Mouse (Mus musculus) heart, adult 9 months (tissue): ENCODE measurements at regions not wholly inside any gene's neighbourhood (a gene's known extent, or its start where the extent isn't known, plus 50 kb on each side); places are given as distances from the start of the nearest gene placed in this dataset.

Experiments
- DNase-seq, 2 experiments: peaks; one replicate each; pipeline ENCODE4 v3.0.0; 2022; ENCODE audit warnings: low spot score in 2 of 2

DNA sequence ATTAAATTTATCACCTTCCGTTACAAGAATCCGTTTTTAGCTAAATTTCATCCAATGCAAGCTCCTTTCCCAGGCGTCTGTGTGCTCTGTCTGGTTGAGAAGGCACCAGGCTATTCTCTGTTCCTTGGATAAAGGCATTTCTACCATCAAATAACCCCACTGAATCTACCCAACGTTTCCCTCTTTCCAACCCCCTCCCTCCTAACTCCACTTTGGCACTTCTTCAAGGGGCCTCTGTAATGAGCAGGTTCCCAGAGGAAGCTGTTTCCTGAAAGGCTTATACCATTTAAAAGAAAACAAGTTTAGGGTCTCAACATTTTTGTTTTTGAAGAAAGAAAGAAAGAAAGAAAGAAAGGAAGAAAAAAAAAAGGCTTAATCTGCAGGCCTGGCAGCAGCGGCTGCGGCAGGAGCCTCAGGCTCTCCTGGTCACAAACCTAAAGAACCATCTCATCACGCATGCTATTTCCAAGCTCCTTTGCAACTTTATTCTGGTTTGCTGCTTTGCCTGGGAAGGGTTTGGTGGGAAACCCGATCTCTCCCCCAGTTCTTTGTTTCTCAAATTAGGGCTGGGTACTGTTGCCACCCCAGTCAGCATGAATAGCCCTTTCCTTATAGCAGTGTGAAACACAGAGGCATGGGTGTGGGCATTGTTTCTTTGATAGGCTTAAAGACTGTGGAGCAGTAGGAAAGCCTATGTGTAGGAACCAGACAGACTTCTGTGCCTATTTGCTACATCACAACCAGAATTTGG is 160.5 kb upstream of the Tnc start:
- no peak for DNase-seq

DNA sequence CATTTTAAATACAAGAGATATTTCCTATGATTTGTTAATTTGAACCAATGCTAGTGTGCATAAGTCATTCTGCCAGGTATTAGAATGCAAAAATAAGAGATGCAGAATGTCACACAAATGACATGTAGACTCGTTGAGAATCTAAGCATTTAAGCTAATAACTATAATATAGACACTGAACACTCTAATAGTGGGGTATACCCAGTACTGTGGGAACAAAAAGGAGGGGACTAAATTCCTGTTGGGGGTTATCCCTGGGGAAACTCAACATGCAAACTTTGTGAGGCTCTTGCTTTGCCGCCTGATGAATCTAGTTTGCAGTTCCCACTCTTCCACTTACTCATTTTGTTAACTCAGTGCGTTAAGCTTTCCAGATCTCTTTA is 154.0 kb upstream of the Tnc start:
- DNase-seq = no peak

- DNase-seq = peak; percentile 2 to 3
Measured at GRCm38 (mm10) chr4:64200151-64200807, 153.5 kb upstream of the Tnc start.

- DNase-seq = no peak
Measured at GRCm38 (mm10) chr4:64184986-64185385, 138.2 kb upstream of the Tnc start.

GRCm38 (mm10) chr4:64175938-64176337 is 129.1 kb upstream of the Tnc start:
- DNase-seq = no peak

- no peak for DNase-seq
Measured at GRCm38 (mm10) chr4:64171476-64171875, 124.7 kb upstream of the Tnc start.

- DNase-seq = no peak
Measured at GRCm38 (mm10) chr4:64148989-64149463, 102.2 kb upstream of the Tnc start.

GRCm38 (mm10) chr4:64145924-64146323 is 99.1 kb upstream of the Tnc start:
- DNase-seq = no peak

DNA sequence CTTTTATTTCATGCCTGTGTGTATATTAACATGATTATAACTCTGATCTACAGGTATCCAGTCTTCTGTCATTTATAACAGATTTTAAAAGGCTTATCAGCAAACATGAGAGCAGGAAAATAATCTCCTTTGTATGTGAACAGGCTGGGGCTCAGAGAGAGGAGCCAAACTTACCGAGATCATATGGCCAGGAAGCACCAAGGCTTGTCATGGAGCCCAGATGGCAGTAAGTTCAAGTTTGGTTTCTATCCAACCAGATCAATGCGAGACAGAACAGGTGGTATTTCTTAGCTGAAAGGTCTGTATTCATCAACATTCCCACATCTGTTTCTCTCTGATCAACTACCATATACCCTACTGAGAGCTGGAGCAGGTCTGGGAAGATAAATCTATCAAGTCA is 96.1 kb upstream of the Tnc start:
- DNase-seq = no peak

GRCm38 (mm10) chr4:64142356-64142787 is 95.6 kb upstream of the Tnc start:
- peak; percentile 7 to 11 for DNase-seq

GRCm38 (mm10) chr4:64139836-64140235 is 93.0 kb upstream of the Tnc start:
- DNase-seq = no peak

DNA sequence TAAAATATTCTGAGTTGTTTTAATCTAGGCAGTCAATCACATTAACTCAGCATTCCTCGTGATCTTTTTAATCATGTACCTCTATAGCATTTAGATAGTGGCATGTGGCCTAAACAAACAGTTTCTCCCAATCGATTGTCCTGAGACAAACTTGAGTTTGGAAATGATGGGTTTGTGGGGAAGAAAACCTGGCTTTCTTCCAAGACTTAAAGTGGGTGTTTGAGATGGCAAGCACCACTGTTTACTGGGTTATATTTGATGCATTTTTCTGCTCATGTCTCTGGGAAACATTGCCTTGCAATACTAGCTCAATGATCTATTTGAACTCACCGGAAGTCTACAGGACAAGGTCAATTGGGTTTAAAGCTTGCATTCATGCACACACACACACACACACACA is 88.2 kb upstream of the Tnc start:
- DNase-seq = no peak

GRCm38 (mm10) chr4:64129290-64129689 is 82.5 kb upstream of the Tnc start:
- DNase-seq = peak; percentile 27 to 57

- no peak for DNase-seq
Measured at GRCm38 (mm10) chr4:64124387-64125088, 77.7 kb upstream of the Tnc start.

DNA sequence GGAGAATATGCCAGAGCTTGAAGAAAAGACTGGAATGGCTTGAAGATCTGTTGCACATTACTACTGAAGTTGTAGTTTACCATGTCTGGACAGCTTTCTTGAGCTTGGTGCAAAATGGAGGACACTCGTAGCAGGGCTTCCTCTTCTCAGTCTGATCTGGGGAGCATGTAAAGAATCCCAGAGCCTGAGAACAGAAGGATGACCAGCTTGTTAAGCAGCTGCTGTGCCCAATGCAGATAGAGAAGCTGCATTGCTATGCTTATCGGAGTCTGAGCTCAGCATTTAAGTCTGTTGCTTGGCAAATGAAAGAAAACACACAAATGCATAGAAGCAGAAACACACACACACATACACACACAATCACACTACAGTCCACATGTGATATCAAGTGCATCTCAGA is 76.9 kb upstream of the Tnc start:
- no peak for DNase-seq

DNA sequence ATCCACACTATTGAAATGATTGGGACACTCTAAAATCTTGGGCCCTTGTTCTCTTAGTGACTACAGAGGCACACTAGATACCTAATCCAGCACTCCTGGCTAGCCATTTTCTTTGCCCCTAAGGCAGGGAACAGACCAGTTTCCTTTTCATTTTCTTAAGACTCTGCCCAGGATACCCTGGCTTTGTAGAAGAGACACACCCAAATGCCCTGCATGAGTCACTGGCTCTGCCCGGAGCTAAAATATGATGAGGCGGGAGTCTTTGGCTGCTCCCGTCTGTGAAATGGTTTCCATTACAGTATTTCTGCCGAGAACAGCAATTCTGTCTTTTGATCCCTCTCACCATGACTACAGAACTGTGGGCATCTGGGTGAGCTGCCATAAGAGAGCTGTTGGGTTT is 51.4 kb upstream of the Tnc start:
- DNase-seq = no peak
